Mouse (Mus musculus) forebrain, postnatal 0 days (tissue): ENCODE results near the gene Olfr193. TPM values are rescaled to one million over a fixed set of nuclear protein-coding genes. Genes with fewer than 3 reads are reported as not detected.
"Not testable (repeated sequence)": the region's sequence is repeated elsewhere in the genome, so short reads cannot be mapped to it uniquely, and the experiment has no call there.

ENCODE experiments used
- ATAC-seq: fragments of 200-750 bp; cut with Nextera tagmentation; 2 replicates; pipeline ENCODE4 v1.8.0; 2017; ENCODE audit warnings: mild to moderate bottlenecking, moderate library complexity
- DNase-seq: peaks from one replicate; pipeline ENCODE4 v3.0.0-alpha.2; 2015
- H3K27ac ChIP-seq: fragments of 300-500 bp; sonication (generic); 2 replicates; pipeline ENCODE4 v1.5.1; 2014; ENCODE audit warnings: low read depth, mild to moderate bottlenecking, antibody characterized with exemption, low read length, moderate library complexity, mixed read lengths
- H3K27me3 ChIP-seq: fragments of 300-500 bp; sonication (generic); 2 replicates; pipeline ENCODE4 v1.6.1; 2014; ENCODE audit warnings: mild to moderate bottlenecking, low read length, mixed read lengths; ENCODE audit not compliant: insufficient read depth
- H3K36me3 ChIP-seq: fragments of 300-500 bp; sonication (generic); 2 replicates; pipeline ENCODE4 v1.6.1; 2014; ENCODE audit warnings: mild to moderate bottlenecking, moderate library complexity; ENCODE audit not compliant: insufficient read depth
- H3K4me1 ChIP-seq: fragments of 300-500 bp; sonication (generic); 2 replicates; pipeline ENCODE4 v1.6.1; 2014; ENCODE audit warnings: antibody characterized with exemption; ENCODE audit not compliant: insufficient read depth
- H3K4me2 ChIP-seq: fragments of 300-500 bp; sonication (generic); 2 replicates; pipeline ENCODE4 v1.6.1; 2014; ENCODE audit warnings: low read depth, mild to moderate bottlenecking, moderate library complexity
- H3K4me3 ChIP-seq: fragments of 300-500 bp; sonication (generic); 2 replicates; pipeline ENCODE4 v1.5.1; 2014; ENCODE audit warnings: low read depth, low read length, mixed read lengths
- H3K9ac ChIP-seq: fragments of 300-500 bp; sonication (generic); 2 replicates; pipeline ENCODE4 v1.6.1; 2014; ENCODE audit warnings: mild to moderate bottlenecking
- H3K9me3 ChIP-seq: fragments of 300-500 bp; sonication (generic); 2 replicates; pipeline ENCODE4 v1.6.1; 2016; ENCODE audit warnings: low read length
- CTCF ChIP-seq: sonication (generic); IDR thresholded peaks from 2 replicates; pipeline ENCODE4 v1.5.1; 2016; ENCODE audit warnings: antibody characterized with exemption, control low read depth, low read depth
- WGBS: fragments of 180-500 bp; shearing (Covaris S2); extraction: QIAGEN DNeasy Blood & Tissue Kit; methylation state at CpG from one replicate; pipeline ENCODE4 v1.1.7; 2014; 5-methylcytosine and 5-hydroxymethylcytosine counted together
- polyA plus RNA-seq: library from polyadenylated mRNA; unstranded; fragments of >200 nt; fragmentation: Nextera tagmentation; extraction: Ambion mirVana; gene quantifications from 2 replicates; pipeline ENCODE4 v1.2.1, GENCODE M21; 2015
- total RNA-seq: library from RNA; depleted of rRNA; stranded (reverse); fragments of >200 nt; gene quantifications from 2 replicates; pipeline ENCODE4 v1.2.3, GENCODE M21; 2014; rRNA removed

Gene Olfr193
- total RNA-seq (not detected in 2 replicates), polyA plus RNA-seq (not detected in 2 replicates)

DNA sequence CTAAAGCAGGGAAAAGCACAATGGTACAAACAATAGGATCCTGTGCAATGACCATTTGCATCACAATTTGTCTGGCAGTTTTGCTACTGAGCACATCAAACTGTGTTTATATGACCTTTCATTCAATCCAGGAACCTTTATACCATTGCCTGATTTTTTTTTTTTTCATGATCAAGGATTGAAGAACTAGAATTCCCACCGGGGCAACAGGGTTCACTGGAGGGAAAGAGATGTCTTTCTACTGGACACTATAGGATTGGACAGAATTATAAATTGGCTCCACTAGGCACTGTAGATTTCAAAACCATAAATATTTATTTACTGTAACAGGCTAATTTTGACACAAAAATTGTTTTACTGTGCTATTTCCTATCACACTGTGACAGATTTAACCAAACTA, at the start of gene Olfr193:
Olfr193 (minus strand) TSS at position 101 of the 400 bp plus-strand sequence.
- H3K9ac ChIP-seq = no peak within 1 kb of the TSS
- H3K4me2 ChIP-seq = no peak within 1 kb of the TSS
- no peak within 1 kb of the TSS for H3K4me3 ChIP-seq
- ATAC-seq (no peak), DNase-seq (no peak)
- H3K27me3 ChIP-seq = no peaks in the 10 kb centered on the region
- no peak for TF ChIP-seq CTCF
- no peak within 1 kb of the TSS for H3K27ac ChIP-seq
- no peaks in the 10 kb centered on the region for H3K36me3 ChIP-seq
- H3K4me1 ChIP-seq = no peaks in the 10 kb centered on the region
- H3K9me3 ChIP-seq = no peaks in the 10 kb centered on the region
- 77% methylated on average over 1 of the region's 1 CpGs for WGBS

DNA sequence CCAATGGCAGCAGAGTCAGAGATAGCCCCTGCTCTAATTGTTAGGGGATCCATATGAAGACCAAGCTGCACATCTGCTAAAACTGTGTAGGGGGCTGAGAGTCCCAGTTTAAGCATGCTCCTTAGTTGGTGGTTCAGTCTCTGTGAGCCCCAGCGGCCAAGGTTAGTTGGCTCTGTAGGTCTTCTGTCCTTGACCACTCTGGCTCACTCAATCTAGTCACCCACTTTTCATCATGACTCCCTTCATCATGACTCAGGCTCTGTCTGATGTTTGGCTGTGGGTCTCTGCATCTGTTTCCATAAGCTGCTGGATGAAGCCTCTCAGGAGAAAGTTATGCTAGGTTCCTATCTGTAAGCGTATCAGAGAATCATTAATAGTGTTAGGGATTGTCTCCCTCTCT, 40.3 kb upstream of the Olfr193 start:
- no peak overlapping the region for H3K4me2 ChIP-seq
- H3K9me3 ChIP-seq = no peaks in the 10 kb centered on the region
- ATAC-seq = no peak
- H3K27ac ChIP-seq = no peak overlapping the region
- no peak overlapping the region for H3K4me3 ChIP-seq
- no peak for DNase-seq
- H3K27me3 ChIP-seq = no peaks in the 10 kb centered on the region
- H3K4me1 ChIP-seq = no peaks in the 10 kb centered on the region
- TF ChIP-seq CTCF = no peak
- 92% methylated on average over 2 of the region's 2 CpGs for WGBS
- no peaks in the 10 kb centered on the region for H3K36me3 ChIP-seq
- H3K9ac ChIP-seq = no peak overlapping the region

DNA sequence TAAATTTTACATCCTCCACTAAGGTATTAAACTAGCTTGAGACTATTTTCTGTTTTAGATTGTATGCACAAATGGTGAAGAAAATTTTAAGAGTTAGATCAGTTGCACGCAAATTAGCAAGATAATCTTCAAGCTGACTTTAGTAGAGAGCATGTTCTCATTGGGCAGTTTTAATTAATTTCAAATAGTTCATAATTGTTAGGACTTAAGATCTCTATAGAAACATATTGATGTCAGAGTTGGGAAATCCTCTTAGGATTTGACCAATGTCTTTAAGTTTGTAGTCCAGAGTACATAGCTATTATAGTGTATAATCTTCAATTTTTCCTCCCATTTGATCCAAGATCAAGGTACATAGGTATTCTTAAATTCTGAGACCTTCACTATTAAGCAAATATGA, 35.1 kb upstream of the Olfr193 start, which contains the start of gene Olfr195:
Olfr195 (plus strand) TSS at position 301 of the 400 bp plus-strand sequence.
- no peak for TF ChIP-seq CTCF
- WGBS = 97% methylated on average over 1 of the region's 1 CpGs
- no peak within 1 kb of the TSS for H3K9ac ChIP-seq

DNA sequence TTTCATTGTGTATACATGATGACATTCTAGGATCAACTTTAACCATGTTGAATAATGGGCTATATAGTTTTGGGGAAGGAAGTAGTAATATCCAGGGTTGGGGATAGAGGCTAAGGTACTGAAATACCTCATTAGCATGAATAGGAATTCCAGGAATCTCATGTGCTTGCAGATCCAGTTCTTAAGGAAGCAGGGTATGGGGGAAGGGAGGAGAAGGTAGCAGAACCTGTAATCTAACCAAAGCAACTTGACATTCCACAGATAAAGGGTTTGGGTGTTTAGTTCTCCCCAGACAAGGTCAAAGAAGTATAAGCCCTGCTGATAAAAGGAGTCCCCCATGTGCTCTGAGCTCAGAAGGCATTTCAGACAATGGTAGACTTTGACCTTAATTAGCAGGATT, 29.4 kb upstream of the Olfr193 start:
- no peaks in the 10 kb centered on the region for H3K9me3 ChIP-seq
- H3K36me3 ChIP-seq = no peaks in the 10 kb centered on the region
- DNase-seq (no peak), ATAC-seq (no peak)
- TF ChIP-seq CTCF = no peak
- H3K27me3 ChIP-seq = no peaks in the 10 kb centered on the region
- no peak overlapping the region for H3K27ac ChIP-seq
- no peak overlapping the region for H3K4me2 ChIP-seq
- H3K4me1 ChIP-seq = no peaks in the 10 kb centered on the region
- H3K4me3 ChIP-seq = no peak overlapping the region
- H3K9ac ChIP-seq = no peak overlapping the region

More for the DNA sequence above, 35.1 kb upstream of the Olfr193 start, which contains the start of gene Olfr195:
- Histone ChIP-seq H3K27ac (no peak within 1 kb of the TSS), H3K27me3 (no peaks in the 10 kb centered on the region), H3K4me1 (no peaks in the 10 kb centered on the region), H3K9me3 (no peaks in the 10 kb centered on the region), H3K36me3 (no peaks in the 10 kb centered on the region), H3K4me2 (no peak within 1 kb of the TSS), H3K4me3 (no peak within 1 kb of the TSS)
- no peak for ATAC-seq
- no peak for DNase-seq

DNA sequence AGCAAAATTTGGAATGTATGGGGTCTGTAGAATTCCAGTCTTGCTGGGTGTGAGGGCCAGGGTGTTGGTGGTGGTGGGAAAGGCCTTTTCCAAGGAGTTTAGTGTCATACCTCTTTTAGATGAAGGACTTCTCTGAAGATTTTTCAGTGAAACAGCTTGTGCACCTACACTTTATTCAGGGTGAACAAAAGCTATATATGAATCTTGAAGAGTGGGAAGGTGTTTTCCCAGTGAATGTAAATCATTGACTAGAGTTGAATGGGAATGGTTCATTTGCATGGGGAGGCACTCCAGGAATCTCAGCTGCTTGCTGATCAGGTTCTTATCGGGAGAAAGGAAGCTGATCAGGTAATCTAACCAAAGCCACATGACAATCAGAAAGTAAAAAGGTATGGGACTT, 19.1 kb upstream of the Olfr193 start:
- ATAC-seq = no peak
- Histone ChIP-seq H3K9me3 (no peaks in the 10 kb centered on the region), H3K4me1 (no peaks in the 10 kb centered on the region), H3K27ac (no peak overlapping the region), H3K36me3 (no peaks in the 10 kb centered on the region), H3K27me3 (no peaks in the 10 kb centered on the region), H3K9ac (no peak overlapping the region), H3K4me2 (no peak overlapping the region), H3K4me3 (no peak overlapping the region)
- no peak for TF ChIP-seq CTCF
- no peak for DNase-seq
- WGBS = 94% methylated on average over 1 of the region's 1 CpGs

DNA sequence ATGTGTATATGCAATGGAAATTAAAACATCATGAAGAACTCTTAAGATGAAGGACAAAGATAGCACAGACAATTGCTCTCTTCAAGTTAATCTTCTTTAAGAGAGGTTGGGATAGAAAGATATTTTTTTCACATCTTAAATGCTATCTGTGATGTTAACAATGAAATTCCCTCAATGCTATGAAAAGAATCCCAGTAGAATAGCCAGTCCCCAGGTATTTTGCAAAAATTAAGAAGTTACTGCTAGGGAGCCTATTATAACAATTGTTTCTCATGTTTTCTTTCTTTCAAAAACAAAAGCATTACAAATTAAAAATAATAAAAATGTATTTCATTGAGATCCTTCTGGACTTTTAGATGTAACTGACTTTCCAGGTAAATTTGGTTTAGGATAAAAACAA, 9.3 kb upstream of the Olfr193 start, which contains the start of gene Olfr194:
Olfr194 (minus strand) TSS at position 101 of the 400 bp plus-strand sequence.
- no peak for DNase-seq
- Histone ChIP-seq H3K4me2 (no peak within 1 kb of the TSS), H3K4me1 (no peaks in the 10 kb centered on the region), H3K9me3 (no peaks in the 10 kb centered on the region), H3K36me3 (no peaks in the 10 kb centered on the region), H3K9ac (no peak within 1 kb of the TSS), H3K27me3 (no peaks in the 10 kb centered on the region), H3K27ac (no peak within 1 kb of the TSS), H3K4me3 (no peak within 1 kb of the TSS)
- TF ChIP-seq CTCF = no peak
- ATAC-seq = no peak

DNA sequence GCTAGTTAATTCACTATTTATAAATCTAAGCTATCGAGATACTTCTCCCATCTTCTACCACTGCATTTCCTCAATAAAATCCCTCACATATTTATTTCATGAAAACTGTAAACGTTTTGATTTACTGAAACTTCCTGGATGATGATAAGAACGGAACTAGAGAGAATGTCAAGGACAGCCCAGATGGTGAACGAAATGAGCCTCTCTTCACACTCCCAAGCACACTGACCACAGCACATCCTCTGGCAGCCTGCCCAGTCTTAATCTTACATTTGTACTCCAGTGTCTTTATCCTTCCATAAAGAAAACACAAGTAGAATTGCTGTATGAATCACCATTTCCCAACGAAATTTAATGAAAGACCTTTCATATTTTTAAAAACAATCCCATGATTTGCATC, 3.2 kb downstream of the Olfr193 start:
- not testable (repeated sequence) for H3K9ac ChIP-seq, DNase-seq, H3K9me3 ChIP-seq, H3K4me2 ChIP-seq, H3K4me1 ChIP-seq, H3K27me3 ChIP-seq, H3K27ac ChIP-seq, ATAC-seq, H3K36me3 ChIP-seq, H3K4me3 ChIP-seq
- WGBS = 63% methylated on average over 5 of the region's 5 CpGs

DNA sequence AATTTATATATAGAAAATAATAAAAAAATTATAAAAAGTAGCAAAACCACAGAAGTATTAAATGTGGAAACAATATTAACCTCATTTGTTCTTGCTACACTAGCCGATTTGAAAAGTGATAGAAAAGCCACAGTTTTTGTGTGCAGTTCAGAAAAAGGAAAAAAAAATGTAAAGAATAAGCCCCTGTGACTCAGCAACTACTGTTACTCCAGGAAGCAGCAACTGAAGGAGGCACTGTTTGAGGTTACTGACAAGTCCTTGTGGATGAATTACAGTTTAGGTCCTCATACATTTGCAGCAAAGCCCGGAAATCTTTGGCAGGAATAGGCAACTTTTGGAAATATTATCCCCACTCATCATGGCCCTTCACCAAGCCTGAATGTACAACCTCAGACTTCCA, 6.4 kb downstream of the Olfr193 start:
- DNase-seq (no peak), ATAC-seq (no peak)
- H3K27me3 ChIP-seq = no peaks in the 10 kb centered on the region
- no peak overlapping the region for H3K9ac ChIP-seq
- H3K4me3 ChIP-seq = no peak overlapping the region
- H3K4me2 ChIP-seq = no peak overlapping the region
- TF ChIP-seq CTCF = no peak
- H3K27ac ChIP-seq = no peak overlapping the region
- WGBS = 88% methylated on average over 2 of the region's 2 CpGs
- H3K36me3 ChIP-seq = no peaks in the 10 kb centered on the region
- no peaks in the 10 kb centered on the region for H3K9me3 ChIP-seq
- no peaks in the 10 kb centered on the region for H3K4me1 ChIP-seq

DNA sequence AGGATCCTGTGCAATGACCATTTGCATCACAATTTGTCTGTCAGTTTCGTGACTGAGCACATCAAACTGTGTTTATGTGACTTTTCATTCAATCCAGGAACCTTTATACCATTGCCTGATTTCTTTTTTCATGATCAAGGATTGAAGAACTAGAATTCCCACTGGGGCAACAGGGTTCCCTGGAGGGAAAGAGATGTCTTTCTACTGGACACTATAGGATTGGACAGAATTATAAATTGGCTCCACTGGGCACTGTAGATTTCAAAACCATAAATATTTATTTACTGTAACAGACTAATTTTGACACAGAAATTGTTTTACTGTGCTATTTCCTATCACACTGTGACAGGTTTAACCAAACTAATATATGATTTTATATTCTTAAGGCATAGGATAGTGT, 22.0 kb downstream of the Olfr193 start, which contains the start of gene Olfr191:
Olfr191 (minus strand) TSS at position 101 of the 400 bp plus-strand sequence.
- H3K36me3 ChIP-seq, H3K27ac ChIP-seq, H3K4me3 ChIP-seq, H3K4me1 ChIP-seq, ATAC-seq, DNase-seq, H3K4me2 ChIP-seq, H3K9ac ChIP-seq, H3K9me3 ChIP-seq, H3K27me3 ChIP-seq: not testable (repeated sequence)
- 48% methylated on average over 1 of the region's 1 CpGs for WGBS

DNA sequence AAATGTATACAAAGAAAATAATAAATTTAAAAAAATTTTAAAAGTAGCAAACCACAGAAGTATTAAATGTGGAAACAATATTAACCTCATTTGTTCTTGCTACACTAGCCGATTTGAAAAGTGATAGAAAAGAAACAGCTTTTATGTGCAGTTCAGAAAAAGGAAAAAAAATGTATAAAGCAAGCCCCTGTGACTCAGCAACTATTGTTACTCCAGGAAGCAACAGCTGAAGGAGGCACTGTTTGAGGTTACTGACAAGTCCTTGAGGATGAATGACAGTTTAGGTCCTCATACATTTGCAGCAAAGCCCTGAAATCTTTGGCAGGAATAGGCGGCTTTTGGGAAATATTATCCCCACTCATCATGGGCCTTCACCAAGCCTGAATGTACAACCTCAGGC, 30.6 kb downstream of the Olfr193 start:
- H3K27me3 ChIP-seq, H3K4me1 ChIP-seq, DNase-seq, H3K36me3 ChIP-seq, H3K4me2 ChIP-seq, H3K9me3 ChIP-seq, H3K4me3 ChIP-seq, ATAC-seq, H3K27ac ChIP-seq, H3K9ac ChIP-seq: not testable (repeated sequence)
- 90% methylated on average over 2 of the region's 2 CpGs for WGBS
